Mouse (Mus musculus): ENCODE data around the gene Arhgef12.
A peak's percentile ranks its signal among the peaks of the same experiment; 100 is the strongest.

Gene Arhgef12

DNA sequence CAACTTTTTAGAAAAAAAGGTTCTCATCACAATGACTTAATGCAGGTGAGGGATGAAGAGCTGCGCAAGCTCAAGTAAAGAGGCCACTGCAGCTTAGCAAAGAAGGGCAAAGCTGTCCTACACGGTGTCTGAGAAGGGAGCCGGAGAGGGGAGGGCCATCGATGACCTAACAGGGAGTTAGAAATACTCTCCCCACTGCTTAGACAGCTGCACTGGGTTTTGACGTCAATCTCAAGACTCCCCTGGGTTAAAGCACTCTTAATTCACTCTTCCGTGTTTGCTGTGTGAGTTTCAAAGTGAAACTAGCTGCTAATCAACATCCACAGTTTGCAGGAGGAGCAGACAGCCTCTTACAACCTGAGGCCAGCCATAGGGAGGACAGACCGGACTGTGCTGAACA, 30.9 kb downstream of the Arhgef12 start:
- DNase-seq (ENCODE audit: low read depth, low spot score) = no peak

DNA sequence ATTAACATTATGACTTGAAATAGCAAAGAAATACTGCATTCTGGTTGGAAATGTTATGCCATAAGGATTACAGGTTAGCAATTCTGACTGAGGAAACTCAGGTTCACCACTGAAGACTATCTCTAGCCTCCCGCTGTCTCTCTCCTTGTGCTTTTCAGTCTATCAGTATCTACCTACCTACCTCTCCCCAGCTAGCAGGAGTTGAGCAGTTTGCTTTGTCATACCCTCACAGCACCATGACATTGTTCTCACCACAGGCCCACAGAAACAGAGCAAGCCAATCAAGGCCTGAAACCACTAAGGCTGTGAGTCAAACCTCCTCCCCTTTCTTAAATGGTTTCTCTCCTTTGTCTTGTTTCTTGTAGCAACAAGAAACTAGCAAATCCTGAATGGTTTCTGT, 32.4 kb downstream of the Arhgef12 start:
- no peak for DNase-seq (ENCODE audit: low read depth, low spot score)

DNA sequence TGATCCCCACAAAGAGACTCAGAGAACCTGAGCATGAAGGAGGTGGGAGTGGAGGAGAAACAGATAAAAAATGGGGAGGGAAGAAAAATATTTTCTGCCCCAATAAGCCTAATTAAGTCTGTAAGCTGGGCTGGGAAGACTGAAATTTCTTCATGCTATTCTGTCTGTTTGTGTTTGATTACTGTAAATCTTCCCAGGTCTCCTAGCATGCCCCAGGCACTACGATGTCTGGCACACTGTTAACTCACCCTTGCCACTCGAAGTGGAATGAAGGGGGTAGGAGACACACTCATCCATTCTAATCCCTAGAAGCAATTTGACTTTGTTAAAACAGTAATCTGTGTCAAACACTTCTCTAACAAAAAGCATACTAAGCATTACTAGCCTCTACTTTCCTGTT, 35.3 kb downstream of the Arhgef12 start:
- no peak for DNase-seq (ENCODE audit: low read depth, low spot score)

DNA sequence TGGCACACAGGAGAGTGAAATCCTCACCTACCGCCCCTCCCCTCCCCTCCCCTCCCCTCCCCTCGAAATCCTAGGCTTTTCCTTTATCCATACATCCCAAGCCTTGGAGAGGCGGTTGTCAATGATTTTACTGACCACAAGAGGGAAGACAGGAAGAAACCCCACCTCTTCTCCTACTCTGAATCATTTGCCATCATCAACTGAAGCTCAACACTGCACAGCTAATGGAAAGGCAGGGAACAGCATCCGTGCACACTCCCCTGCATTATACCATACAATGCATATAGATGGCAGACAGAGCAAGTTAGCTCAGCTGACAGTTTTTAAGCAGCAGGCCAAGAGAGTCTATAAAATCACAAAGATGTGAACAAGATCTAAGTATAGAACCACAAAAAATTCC, 35.9 kb downstream of the Arhgef12 start:
- DNase-seq (ENCODE audit: low read depth, low spot score) = peak; percentile 9

DNA sequence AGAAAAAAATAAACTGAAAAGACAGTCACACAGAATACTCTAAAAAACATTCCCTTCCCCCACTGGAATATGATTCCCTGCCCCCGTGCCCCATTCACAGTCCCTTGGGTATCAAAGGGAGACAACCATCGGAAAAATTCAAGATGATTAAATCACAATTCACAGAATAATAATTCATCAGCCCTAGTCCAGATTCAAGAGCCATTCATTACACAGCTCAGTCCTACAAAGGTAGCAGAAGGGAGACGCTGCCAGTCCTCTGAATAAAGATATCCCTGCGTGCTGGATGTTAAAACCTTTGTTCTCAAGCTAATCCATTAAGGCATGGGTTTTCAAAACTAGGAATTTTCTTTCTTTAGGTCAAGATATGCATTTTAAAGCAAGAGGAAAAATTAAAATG, 36.5 kb downstream of the Arhgef12 start:
- DNase-seq (ENCODE audit: low read depth, low spot score) = no peak

DNA sequence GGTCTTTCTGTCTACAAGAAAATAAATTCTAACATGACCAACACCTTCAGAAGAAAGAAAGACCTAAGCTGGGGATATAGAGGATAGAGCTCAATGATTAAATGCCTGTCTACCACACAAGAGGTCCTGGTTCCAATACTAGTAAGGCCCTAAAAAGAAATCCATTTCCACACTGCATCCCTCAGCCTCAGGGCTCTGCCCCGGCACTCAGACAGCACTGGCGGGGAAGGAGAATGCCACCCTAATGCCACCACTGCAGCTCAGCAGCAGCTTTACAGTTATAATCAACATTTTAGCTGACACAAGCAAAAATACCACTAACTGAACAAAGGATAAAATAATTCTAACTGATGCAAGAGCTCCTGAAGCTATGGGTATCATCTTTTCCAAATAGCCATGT, 36.9 kb downstream of the Arhgef12 start:
- no peak for DNase-seq (ENCODE audit: low read depth, low spot score)

DNA sequence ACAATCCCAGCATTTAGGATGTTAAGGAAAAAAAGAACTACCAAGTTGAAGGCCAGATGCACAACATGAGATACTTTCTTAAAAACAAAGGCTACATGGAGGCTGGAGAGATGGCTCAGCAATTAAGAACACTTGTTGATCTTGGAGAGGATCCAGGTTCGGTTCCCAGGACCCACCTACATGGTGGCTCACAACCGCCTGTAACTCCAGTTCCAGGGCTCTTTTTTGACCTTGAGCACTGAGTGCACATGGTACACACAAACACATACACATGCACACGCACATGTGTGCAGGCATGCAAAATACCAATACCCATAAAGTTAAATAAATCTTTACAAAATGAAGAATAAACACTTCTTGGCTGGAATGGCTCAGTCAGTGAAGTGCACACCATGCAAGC, 39.1 kb downstream of the Arhgef12 start:
- DNase-seq (ENCODE audit: low read depth, low spot score) = no peak

DNA sequence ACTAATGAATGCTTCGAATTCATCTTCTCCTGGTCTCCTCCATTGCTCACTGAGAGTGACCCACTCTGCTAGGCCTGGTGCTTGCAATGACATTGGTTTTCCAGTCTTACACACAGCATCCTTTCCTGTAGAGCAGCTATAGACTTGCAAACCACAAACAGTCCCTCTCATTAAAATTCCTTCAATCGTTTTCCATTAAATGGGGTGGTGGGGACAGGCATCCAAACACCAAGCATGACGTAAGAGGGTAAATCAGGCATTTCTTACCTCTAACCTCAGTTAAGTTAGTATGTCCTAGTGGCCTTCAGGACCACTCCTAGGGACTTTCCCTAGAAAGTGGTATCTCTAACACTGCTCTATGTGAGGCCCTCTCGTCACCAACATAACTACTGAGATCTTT, 41.8 kb downstream of the Arhgef12 start:
- DNase-seq (ENCODE audit: low read depth, low spot score) = no peak

DNA sequence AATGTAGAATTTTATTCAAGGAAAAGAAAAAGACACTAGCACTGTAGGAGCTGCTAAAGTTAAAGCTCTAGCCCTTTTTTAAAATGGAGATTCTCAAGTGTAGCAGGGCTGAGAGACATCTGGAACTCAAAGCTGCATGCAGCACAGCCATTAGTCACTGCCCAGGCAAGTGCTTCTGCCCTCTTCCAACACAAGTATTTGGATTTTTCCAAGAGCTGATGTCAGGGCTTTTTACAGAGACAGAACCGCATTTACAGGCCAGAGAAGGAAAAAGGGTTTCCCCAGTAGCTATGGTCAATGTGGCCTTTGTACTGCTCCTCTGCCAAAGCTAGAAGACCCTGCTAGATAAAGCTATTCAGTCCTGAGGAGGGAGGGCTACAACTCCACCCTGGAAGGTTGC, 45.5 kb downstream of the Arhgef12 start:
- no peak for DNase-seq (ENCODE audit: low read depth, low spot score)

DNA sequence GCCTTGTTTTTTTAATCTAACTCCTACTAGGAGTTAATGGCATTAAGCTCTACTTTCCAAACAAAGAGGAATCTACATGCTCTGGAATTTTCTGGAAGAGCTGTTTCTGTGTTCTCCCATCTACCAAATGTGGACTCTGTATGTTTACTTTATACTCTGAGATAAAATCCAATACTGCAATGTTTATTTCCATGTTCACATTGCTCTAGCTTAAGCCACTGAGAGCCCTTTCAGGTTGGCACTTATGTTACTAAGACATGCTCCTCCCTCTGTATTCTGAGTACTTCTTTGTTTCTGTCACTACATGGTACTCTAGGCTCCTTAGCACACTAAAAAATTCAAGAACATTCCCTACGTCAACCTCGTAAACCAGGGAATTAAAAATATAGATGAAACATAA, 56.6 kb downstream of the Arhgef12 start:
- no peak for DNase-seq (ENCODE audit: low read depth, low spot score)

DNA sequence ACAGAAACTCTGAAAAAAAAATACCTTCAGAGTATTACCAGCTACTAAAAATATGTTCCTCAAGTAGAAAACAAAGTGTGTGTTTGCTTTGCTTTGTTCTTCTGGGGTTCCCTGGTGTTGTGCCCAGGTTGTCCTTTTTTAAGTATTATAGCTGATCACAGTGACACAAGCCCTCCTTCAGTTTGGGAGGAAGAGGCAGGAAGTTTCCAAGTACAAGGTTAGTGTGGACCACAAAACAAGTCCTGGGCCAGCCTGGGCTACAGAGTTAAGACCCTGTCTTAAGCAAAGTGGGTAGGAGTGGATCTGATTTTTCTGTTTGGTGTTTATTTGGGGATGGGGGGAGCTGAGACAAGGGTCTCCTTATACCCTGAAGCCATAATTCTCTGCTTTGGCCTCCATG, 62.6 kb downstream of the Arhgef12 start:
- no peak for DNase-seq (ENCODE audit: low read depth, low spot score)

DNA sequence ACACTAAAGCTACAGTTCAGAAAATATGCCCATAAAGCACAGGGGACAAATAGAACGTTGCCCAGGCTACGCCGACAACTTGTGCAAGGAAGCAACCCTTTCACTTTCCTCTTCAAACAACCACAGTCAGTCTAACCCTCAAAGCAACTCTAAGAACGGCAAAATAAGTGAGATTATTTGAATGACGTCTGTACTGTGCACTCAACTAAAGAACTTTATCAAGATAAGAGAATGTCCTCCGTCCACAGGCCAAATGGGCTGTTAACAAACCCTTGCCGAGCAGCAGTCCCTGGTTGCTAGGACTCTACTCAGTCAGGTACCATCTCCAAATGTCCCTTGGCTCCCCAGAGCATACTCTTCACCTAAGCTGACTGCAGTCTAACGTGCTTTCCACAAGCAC, 68.6 kb downstream of the Arhgef12 start:
- DNase-seq (ENCODE audit: low read depth, low spot score) = no peak

DNA sequence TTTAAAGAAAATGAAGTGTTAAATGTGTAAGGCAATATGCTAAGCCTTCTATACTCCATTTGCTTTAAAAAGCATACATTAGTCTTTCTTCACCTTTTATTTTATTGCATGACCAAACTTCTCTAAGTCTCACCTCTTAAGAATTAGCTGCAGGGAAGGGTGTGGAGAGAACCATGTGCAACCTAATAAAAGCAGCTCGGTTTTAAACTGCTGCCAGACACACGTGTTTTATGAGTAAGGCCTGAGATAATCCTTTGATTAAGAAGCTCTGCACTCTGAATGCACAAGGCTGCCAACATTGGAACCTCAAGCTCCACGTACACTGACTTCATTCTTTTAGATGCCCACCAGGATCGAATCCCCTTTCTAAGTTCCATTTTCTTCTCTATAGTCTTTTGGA, 71.8 kb downstream of the Arhgef12 start:
- no peak for DNase-seq (ENCODE audit: low read depth, low spot score)

DNA sequence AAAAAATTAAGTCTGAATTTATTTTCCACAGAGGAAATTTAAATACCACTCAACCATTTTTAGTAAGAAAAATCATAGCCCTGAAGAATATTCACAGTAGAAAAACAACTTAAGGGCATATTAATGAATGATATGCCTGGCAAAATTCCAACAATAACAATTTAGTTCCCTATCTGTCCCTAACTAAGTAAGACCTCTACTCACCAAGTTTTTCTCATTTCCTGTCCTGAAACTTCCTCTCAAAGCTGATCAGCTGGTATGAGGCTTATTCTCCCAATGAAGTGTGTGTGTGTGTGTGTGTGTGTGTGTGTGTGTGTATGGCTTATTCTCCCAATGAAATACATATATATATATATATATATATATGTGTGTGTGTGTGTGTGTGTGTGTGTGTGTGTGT, 72.8 kb downstream of the Arhgef12 start:
- no peak for DNase-seq (ENCODE audit: low read depth, low spot score)

DNA sequence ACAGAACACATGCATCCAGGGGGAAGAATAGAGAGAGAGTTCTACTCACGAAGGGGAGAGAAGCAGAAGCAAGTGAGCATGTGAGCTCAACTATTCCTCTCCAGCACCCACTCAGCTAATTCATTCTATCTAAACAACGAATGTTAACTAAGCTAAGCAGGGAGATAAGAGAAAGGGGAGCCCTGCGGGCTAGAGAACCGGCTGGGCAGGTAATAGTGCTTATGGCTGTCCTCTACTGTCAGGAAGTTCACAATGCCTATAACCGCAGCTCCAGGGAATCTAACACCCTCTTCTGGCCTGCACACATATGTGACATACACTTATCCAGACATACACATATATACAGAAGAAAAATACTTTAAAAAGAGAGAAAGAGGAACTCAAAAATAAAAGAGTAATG, 79.3 kb downstream of the Arhgef12 start:
- no peak for DNase-seq (ENCODE audit: low read depth, low spot score)

DNA sequence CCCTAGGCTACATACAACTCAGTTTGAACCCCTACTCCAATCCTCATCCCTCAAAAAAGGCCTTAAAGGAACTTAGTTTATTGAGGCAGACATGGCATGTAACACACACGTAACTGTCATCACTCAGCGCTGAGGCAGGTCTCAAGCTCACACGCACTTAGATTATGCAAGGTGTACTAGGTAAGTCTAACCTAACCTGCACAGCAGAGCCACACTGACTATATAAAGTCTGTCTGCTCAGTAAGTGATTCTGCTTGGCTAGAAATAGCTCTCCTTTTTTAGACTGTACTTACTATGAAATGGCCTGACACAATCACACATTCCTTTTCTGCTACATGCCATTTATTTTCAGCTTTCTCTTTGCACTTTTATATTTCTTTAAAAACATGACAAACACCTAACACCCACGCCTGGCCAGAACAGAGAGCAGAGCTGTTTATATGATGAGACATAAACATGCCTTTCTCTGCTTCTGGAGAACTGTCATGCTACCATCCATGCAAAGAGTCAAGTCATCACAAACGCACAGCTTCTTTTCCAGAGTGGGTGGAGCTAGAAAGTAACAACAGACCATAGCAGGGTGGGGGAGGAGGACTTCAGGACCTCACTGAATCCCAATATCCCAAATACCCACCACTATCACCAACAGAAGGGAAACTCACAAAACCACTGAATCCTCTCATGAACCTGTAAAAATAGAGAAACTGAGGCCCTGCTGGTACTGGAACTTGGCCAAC, 85.4 kb downstream of the Arhgef12 start:
- DNase-seq (ENCODE audit: low read depth, low spot score) = no peak

DNA sequence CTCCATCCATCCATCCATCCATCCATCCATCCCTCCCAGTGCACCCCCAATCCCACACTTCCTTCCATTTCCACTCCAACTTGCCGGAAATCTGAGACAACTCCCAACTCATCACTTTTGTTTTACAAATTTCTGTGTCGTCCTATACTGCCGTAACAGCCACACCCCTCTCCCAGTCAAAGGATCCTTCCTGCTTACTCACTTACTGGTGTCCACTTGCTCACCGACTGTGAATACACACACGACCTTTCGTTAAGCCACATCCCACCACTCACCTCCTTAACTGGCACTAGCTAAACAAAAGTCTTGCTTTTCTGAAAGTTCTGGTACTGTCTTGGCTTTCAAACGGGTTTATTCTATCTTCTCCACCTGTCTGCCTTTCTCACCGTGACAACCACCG, 87.4 kb downstream of the Arhgef12 start:
- no peak for DNase-seq (ENCODE audit: low read depth, low spot score)

DNA sequence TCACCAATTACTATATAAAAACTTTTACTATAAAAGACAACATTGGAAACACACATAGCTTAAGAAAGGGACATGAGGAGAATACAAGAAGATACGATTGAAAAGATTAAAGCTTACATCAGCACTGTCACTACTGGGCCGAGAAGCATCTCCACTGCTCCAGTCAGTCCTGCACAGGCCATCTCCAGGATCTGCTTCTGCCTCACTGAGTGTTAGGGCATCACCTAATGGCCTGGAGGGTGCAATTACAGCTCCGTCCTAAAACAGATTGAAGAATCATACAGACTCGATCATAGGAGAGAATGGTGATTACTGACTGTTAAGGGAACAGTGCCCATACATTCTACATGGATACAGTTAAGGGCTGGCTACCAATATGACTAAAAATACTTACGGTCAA, 91.3 kb downstream of the Arhgef12 start:
- no peak for DNase-seq (ENCODE audit: low read depth, low spot score)

DNA sequence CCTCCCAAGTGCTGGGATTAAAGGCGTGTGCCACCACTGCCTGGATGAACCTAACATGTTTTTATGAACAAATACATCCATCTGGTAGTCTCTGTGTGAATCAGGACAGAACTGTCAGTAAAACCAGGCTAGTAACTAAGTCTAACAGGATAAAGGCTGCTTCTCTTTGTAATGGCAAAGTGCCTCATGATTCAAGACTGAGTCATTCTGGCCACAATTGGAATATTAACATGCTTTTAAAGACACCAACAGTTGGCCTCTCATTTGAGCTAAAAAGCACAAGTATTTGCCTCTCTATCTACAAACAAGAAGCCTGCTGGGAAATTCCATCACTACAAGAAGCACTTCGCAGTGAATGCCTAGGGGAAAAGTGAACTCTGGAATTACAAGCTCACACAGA, 91.7 kb downstream of the Arhgef12 start:
- no peak for DNase-seq (ENCODE audit: low read depth, low spot score)

DNA sequence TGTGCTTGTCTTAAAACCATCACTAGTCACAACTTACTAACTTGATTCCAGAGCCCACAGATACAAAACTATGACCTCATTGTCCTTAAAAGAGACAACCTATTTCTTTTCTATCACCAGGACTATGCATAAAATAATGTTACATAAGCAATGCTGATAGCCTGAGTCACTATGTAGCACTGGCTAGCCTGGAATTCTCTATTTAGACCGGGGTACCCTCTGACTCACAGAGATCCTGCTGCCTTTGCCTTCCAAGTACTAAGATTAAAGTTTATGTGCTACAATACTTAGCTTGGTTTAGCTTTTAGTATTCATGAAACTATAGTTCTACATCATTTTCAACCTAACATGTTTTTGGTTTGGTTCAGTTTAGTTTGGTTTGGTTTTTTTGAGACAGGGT, 92.2 kb downstream of the Arhgef12 start:
- no peak for DNase-seq (ENCODE audit: low read depth, low spot score)

DNA sequence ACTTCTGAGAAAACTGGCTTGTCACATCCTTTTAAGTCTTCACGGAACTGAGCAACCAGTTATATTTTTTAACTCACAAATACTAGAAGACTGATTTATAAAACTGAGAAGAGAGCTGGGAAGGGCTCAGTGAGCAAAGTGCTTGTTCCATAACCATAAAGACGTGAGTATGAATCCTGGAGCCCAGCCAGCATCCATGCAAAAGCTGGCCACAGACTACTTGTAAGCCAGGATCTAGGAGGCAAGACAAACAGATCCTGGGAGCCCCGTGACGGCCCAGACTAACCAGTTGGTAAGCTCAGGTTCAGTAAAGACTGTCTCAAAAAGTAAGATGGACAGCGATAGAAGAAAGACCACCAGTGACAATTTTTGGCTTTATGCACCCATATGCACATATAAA, 94.5 kb downstream of the Arhgef12 start:
- no peak for DNase-seq (ENCODE audit: low read depth, low spot score)

DNA sequence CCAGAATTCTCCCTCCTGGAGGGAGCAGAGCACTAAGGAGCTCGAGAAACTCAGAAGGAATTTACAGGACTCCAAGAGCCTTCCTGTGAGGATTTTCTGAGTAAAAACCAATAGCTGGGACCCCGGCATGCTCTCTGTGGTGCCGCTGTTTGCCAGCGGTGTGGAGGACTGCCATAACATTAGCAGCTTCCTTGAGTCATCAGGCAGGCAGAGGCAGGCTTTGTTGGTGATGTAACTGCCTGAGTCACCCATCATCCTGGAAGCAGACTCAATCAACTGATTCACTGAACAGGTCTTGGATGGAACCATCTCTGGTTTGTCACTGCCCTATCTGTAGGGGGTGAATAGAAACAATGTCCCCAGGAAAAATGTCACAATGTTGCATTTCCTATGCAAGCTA, 96.0 kb downstream of the Arhgef12 start:
- no peak for DNase-seq (ENCODE audit: low read depth, low spot score)

DNA sequence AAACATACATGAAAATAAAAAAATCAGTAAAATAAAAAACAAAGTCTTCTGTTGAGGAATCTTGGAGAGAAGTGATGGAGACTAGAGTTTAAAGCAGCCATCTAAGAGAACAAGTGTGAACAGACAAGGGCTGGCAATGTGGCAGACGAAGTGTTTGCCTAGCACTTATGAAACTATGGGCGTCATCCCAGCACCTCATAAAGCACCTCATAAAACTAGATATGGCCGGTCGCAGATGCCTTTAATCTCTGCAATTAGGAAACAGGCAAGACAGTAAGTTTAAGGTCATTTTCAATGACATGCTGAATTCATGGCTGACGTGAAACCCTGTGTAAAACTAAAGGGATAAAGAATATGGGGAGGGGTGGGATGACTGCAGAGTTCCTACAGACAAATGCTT, 103.2 kb downstream of the Arhgef12 start:
- DNase-seq (ENCODE audit: low read depth, low spot score) = no peak

DNA sequence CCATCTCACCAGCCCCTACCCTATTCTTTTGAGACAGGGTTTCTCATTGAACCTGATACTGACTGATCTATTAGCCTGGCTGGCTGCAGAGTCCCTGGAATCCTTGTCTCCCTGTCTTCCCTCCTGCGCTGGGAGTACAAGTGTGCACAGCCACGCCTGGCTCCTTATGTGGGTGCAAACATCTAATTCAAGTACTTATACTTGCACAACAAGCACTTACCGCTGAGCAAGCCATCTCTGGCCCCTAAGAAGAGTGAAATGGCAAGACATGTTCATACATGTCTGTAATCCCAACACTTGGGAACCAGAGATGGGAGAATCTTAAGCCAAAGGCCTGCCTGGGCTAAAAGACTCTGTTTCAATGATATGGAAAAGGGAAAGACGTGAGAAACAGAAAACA, 104.0 kb downstream of the Arhgef12 start:
- no peak for DNase-seq (ENCODE audit: low read depth, low spot score)
